Comparison of ENCODE assay signal across 8 mouse cellular contexts in genomic region chr6:137734460-137734845, GRCm38 (mm10). TPM values are rescaled to one million over a fixed set of nuclear protein-coding genes. Genes with fewer than 3 reads are reported as not detected.
DNase-seq lines count a peak whose midpoint lies in the region; ATAC-seq and TF ChIP-seq lines count a peak whose summit lies in the region.

No protein-coding gene starts in this region.

- ATAC-seq in heart, embryonic 12.5 days (ENCODE audit: insufficient number of reproducible peaks, low FRiP score): peak; percentile 13; the same call in 1 of the 2 replicates
- peak; percentile 5; the same call in 1 of the 2 replicates for ATAC-seq in heart, postnatal 0 days (ENCODE audit: insufficient read depth, low read depth)
- ATAC-seq in liver, embryonic 13.5 days (ENCODE audit: low read depth): peak; percentile 34
- ATAC-seq in stomach, embryonic 15.5 days (ENCODE audit: insufficient read depth, low FRiP score, low read depth): no peak

- H3K4me2 ChIP-seq in heart, embryonic 12.5 days: peak overlapping the region; percentile 88
- peak overlapping the region; percentile 72 for H3K4me2 ChIP-seq in heart, postnatal 0 days (ENCODE audit: low read depth, low read length)
- peak overlapping the region; percentile 88 for H3K4me2 ChIP-seq in liver, embryonic 13.5 days
- peak overlapping the region; percentile 81 for H3K4me2 ChIP-seq in stomach, embryonic 15.5 days

- peaks cover 4% of the 10 kb centered on the region; the same call in 1 of the 2 replicates for H3K27me3 ChIP-seq in heart, embryonic 12.5 days (replicated peaks)
- no peaks in the 10 kb centered on the region for H3K27me3 ChIP-seq in heart, postnatal 0 days (ENCODE audit: control insufficient read depth, insufficient read depth, low read length)
- peaks cover 4% of the 10 kb centered on the region for H3K27me3 ChIP-seq in liver, embryonic 13.5 days
- no peaks in the 10 kb centered on the region for H3K27me3 ChIP-seq in stomach, embryonic 15.5 days (replicated peaks)

- peaks cover 9% of the 10 kb centered on the region for H3K4me1 ChIP-seq in heart, embryonic 12.5 days (replicated peaks)
- peaks cover 12% of the 10 kb centered on the region; the same call in 1 of the 2 replicates for H3K4me1 ChIP-seq in heart, postnatal 0 days (ENCODE audit: control insufficient read depth, insufficient read depth)
- peaks cover 35% of the 10 kb centered on the region for H3K4me1 ChIP-seq in liver, embryonic 13.5 days (replicated peaks)
- H3K4me1 ChIP-seq in stomach, embryonic 15.5 days: peaks cover 8% of the 10 kb centered on the region

- no peak for TF ChIP-seq EP300 in heart, postnatal 0 days (IDR thresholded peaks at IDR 0.05; ENCODE audit: low read depth)

- peak overlapping the region; percentile 68 for H3K9ac ChIP-seq in heart, embryonic 12.5 days
- peak overlapping the region; percentile 14 for H3K9ac ChIP-seq in heart, postnatal 0 days (replicated peaks; ENCODE audit: low read depth, low read length)
- peak overlapping the region; percentile 70 for H3K9ac ChIP-seq in liver, embryonic 13.5 days
- H3K9ac ChIP-seq in stomach, embryonic 15.5 days: peak overlapping the region; percentile 41; the same call in 1 of the 2 replicates

- no peak for TF ChIP-seq CTCF in heart, postnatal 0 days (IDR thresholded peaks at IDR 0.05; ENCODE audit: low read depth)

- H3K9me3 ChIP-seq in heart, embryonic 12.5 days (replicated peaks): no peaks in the 10 kb centered on the region
- H3K9me3 ChIP-seq in heart, postnatal 0 days (replicated peaks; ENCODE audit: control insufficient read depth, low read length): no peaks in the 10 kb centered on the region
- no peaks in the 10 kb centered on the region for H3K9me3 ChIP-seq in liver, embryonic 13.5 days (replicated peaks)
- no peaks in the 10 kb centered on the region for H3K9me3 ChIP-seq in stomach, embryonic 15.5 days

- WGBS in heart, embryonic 12.5 days: 1% methylated on average over 7 of the region's 7 CpGs
- 2% methylated on average over 7 of the region's 7 CpGs for WGBS in heart, postnatal 0 days
- WGBS in liver, embryonic 13.5 days (ENCODE audit: insufficient replicate concordance): 1% methylated on average over 7 of the region's 7 CpGs
- 3% methylated on average over 7 of the region's 7 CpGs for whole genome bisulfite sequencing in stomach, embryonic 15.5 days

- H3K36me3 ChIP-seq in heart, embryonic 12.5 days: peaks cover 13% of the 10 kb centered on the region
- H3K36me3 ChIP-seq in heart, postnatal 0 days (replicated peaks; ENCODE audit: control insufficient read depth, insufficient read depth, low read length): peaks cover 7% of the 10 kb centered on the region
- H3K36me3 ChIP-seq in liver, embryonic 13.5 days: peaks cover 24% of the 10 kb centered on the region
- no peaks in the 10 kb centered on the region for H3K36me3 ChIP-seq in stomach, embryonic 15.5 days

- no peak for DNase-seq in heart, postnatal 36 days
- peak; percentile 30 for DNase-seq in cerebellum, adult 11-12 months
- DNase-seq in heart, postnatal 0 days (ENCODE audit: low spot score): no peak
- DNase-seq in liver, embryonic 13.5 days: no peak
- no peak for DNase-seq in spleen, postnatal 36 days (ENCODE audit: low spot score in 2 of 2)
- no peak for DNase-seq in gastrocnemius, postnatal 4 days (ENCODE audit: low spot score in 2 of 2)

- intact Hi-C loops in heart, postnatal 36 days (cut with DNase I): no loop called here

- H3K27ac ChIP-seq in heart, embryonic 12.5 days (ENCODE audit: poor library complexity, severe bottlenecking): peak overlapping the region; percentile 64; the same call in 1 of the 2 replicates
- H3K27ac ChIP-seq in heart, postnatal 0 days (ENCODE audit: low read depth): peak overlapping the region; percentile 39; the same call in 1 of the 2 replicates
- no peak overlapping the region for H3K27ac ChIP-seq in liver, embryonic 13.5 days
- H3K27ac ChIP-seq in stomach, embryonic 15.5 days: peak overlapping the region; percentile 51; the same call in 1 of the 2 replicates

- H3K4me3 ChIP-seq in heart, embryonic 12.5 days: peak overlapping the region; percentile 80
- peak overlapping the region; percentile 89 for H3K4me3 ChIP-seq in heart, postnatal 0 days (ENCODE audit: low read depth, low read length)
- H3K4me3 ChIP-seq in liver, embryonic 13.5 days (replicated peaks): peak overlapping the region; percentile 92
- H3K4me3 ChIP-seq in stomach, embryonic 15.5 days (replicated peaks): peak overlapping the region; percentile 72

RNA-seq across cellular contexts. Expression of gene Strap, which starts 0.4 kb away (rescaled TPM):
- polyA plus RNA-seq in heart, embryonic 12.5 days (2016; fragmentation: Nextera tagmentation; extraction: Ambion mirVana): 136 and 138 TPM in 2 replicates
- total RNA-seq in heart, postnatal 36 days (2021): 10 to 100 TPM; 89.3 to 92.3 TPM
- 60.1 and 73.3 TPM in 2 replicates for total RNA-seq in heart, postnatal 0 days (2014; rRNA removed; ENCODE audit: low replicate concordance)
- polyA plus RNA-seq in heart, postnatal 0 days (2015; fragmentation: Nextera tagmentation; extraction: Ambion mirVana): 94.2 and 96.5 TPM in 2 replicates
- polyA plus RNA-seq in liver, embryonic 13.5 days (2015; fragmentation: Nextera tagmentation; extraction: Ambion mirVana): 109 and 133 TPM in 2 replicates
- 139 and 147 TPM in 2 replicates for polyA plus RNA-seq in stomach, embryonic 15.5 days (2015; fragmentation: Nextera tagmentation; extraction: Ambion mirVana)
- total RNA-seq in gastrocnemius, postnatal 4 days (2021): 10 to 100 TPM; 95.1 to 95.8 TPM

RNA-seq across cellular contexts. Expression of gene Dera, which starts 19.9 kb away (rescaled TPM):
- 62.3 and 63.6 TPM in 2 replicates for polyA plus RNA-seq in heart, embryonic 12.5 days (2016; fragmentation: Nextera tagmentation; extraction: Ambion mirVana)
- 1 to 10 TPM; 6.1 to 6.2 TPM for total RNA-seq in heart, postnatal 36 days (2021)
- 18.2 and 21.4 TPM in 2 replicates for total RNA-seq in heart, postnatal 0 days (2014; rRNA removed; ENCODE audit: low replicate concordance)
- polyA plus RNA-seq in heart, postnatal 0 days (2015; fragmentation: Nextera tagmentation; extraction: Ambion mirVana): 25.2 and 26.0 TPM in 2 replicates
- polyA plus RNA-seq in liver, embryonic 13.5 days (2015; fragmentation: Nextera tagmentation; extraction: Ambion mirVana): 53.1 and 60.9 TPM in 2 replicates
- polyA plus RNA-seq in stomach, embryonic 15.5 days (2015; fragmentation: Nextera tagmentation; extraction: Ambion mirVana): 62.2 and 72.9 TPM in 2 replicates
- 10 to 100 TPM; 19.3 to 20.8 TPM for total RNA-seq in gastrocnemius, postnatal 4 days (2021)

Comparison
In these comparisons a context has a peak if more than half of its experiments do, and no peak if none do; other contexts are left out.
1. H3K9ac ChIP-seq: peak in every context shown above with its lines; median percentile 70 in liver, embryonic 13.5 days; 68 in heart, embryonic 12.5 days; 41 in stomach, embryonic 15.5 days; 14 in heart, postnatal 0 days.